Mouse (Mus musculus): ENCODE measurements around the gene Ralgapa2.

DNA sequence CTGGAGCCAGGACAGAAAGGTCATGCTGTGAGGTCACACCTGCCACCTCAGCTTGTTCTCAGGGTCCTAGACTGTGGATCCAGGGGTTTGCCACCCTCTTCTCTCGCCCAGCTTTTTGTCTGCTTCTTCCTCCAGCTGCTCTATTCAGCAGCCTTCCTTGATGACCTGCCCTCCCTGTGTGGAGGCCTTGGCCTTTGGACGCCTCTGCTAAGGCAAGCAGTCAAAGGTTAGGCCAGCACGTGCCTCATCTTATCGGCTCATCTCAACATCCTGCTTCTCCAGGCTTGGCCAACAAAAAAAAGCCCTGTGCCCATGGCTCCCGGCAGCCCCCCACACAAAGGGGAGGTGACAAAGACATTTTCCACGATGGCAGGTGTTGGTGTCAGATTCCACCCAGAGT is 264.6 kb downstream of the Ralgapa2 start:
- TF ChIP-seq CTCF (IDR thresholded peaks at IDR 0.05; ENCODE audit: insufficient read depth, low read length) = no peak
- no peak for TF ChIP-seq POLR2A (IDR thresholded peaks at IDR 0.05; ENCODE audit: borderline replicate concordance, extremely low read depth, low read depth, low read length)
